Mouse (Mus musculus): ENCODE measurements around the gene Bnip3.

Bnip3 gene

DNA sequence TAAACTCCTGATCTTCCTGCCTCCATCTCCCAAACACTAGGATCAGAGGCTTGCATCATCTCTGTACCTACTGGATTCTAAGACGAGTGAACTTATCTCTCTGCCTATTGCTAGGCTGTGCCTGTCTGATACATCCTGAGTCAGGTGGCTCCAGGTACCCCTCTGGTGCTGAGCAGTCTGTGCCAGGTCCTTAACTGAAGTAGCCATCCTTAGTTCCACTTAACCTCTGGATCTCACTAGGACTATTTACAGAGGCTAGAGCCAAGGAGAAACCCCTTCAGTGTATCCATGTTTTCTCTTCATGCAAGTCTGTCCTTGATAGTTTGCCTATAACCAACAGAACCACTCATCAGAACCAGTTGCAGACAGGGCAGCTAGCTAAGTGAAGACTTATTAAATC is 2.9 kb downstream of the Bnip3 start:
- DNase-seq (ENCODE audit: low spot score in 2 of 2) = no peak

DNA sequence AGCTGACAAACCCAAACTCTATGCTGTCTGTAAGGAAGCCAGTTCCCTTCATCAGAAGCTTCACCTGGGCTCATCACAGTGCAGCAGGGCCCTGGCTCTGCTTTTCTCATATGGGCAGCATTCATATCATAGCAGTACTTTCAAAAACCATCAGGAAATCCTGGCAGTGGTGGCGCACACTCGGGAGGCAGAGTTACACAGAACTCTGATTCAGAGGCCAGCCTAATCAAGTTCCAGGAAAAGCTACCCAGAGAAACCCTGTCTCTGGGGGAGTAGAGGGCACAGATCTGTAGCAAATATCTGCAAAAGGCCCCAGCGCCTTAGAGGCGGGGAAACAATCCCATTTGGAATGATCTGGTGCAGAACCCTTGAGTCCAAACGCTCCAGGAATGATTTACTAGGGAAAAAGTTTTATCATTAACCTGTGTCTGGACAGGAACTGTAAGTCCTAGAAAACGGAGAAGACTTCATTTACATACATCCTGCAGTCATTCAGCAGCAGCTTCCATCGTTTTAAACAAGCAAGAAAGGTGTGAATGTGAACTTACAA is 5.4 kb downstream of the Bnip3 start:
- DNase-seq (ENCODE audit: low spot score in 2 of 2) = no peak

DNA sequence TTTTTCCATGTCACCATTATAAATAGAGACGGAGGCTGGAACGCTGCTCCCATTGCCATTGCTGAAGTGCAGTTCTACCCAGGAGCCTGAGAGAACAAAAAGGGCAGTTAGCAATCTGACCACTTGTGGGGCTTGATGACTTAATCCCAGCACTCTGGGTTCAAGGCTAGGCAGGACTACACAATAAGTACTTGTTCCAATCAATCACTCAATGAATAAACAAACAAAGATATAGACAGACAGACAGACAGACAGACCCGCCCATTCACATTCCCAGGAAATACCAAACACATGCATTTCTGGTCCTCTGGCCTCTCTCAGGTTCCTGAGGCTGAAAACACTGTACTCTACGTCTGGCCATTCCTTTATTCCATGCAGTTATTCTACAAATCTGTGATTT is 10.6 kb downstream of the Bnip3 start:
- no peak for DNase-seq (ENCODE audit: low spot score in 2 of 2)

DNA sequence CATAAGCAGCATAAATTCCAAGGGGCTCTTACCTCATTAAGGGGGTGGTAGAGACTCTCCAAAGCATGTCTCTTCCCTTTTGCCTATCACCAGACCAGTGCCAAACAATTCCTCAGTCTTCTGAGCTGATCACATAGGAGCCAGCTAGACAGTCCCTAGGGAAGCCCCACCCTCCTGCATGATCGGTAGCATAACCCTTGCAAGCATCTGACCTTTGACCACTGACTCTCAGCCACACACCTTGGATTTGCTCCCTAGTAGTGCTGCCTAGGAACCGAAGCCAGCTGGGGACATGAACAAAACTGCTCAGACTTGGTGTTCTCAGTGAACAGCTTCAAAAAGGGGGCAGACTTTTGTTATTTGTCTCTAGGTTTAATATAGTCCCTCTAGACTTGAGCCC is 11.2 kb downstream of the Bnip3 start:
- no peak for DNase-seq (ENCODE audit: low spot score in 2 of 2)

DNA sequence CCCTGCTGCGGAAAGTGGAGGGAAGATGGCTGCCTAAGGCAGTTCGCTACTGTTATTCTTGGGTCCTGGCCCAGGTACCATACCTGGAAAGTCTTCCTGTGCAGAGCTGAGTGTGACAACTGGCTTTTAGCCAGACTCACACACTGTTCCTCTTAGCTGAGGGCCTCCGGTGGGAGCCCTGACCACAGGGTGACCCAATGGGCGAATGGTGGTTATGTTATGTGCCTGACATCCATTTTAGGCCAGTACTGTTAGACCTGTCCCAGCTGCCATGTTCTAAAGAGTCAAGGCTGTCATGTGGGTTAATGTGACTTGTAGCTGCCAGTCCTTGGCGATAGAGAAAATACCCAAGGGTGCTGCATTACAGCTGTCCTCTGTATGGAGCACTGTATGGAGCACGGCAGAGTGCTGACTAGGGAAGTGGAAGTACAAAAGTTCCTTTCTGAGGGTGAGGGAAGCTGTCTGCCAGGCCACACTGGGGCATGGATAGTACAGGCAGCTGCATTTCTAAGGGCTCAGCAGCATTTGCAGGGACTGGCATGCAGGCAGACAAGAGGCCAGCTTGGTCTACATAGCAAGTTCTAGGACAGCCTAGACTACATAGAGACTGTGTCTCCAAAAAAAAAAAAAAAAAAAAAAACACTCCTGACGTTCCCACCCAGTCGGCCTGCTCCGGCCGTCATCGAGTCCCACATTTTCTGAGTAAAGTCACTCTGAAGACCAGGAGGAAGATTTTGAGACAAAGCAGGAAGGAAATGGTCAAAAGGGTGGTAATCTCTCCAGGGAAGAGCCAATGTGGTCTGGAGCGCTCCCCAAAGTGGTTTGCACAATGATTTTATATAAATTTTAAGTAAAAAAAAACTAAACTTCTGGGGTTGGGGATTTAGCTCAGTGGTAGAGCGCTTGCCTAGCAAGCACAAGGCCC is 23.7 kb downstream of the Bnip3 start:
- DNase-seq (ENCODE audit: low spot score in 2 of 2) = no peak

DNA sequence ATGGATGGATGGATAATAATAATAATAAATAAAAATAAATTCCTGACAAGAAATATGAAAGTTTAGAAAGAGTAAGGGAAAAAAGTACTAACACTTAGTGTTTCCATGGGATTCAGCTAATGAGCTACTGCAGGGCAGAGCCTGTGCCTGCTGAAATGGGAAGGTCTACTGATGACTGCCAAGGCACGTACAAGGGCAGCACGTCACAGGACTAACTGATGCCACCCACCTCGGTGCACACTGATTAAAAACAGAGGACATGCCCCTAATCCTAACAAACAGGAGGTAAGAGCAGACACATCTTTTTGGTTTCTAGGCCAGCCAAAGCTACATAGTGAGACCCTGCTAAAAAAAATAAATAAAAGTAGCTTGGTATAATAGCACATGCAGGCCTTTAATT is 25.6 kb downstream of the Bnip3 start:
- no peak for DNase-seq (ENCODE audit: low spot score in 2 of 2)

DNA sequence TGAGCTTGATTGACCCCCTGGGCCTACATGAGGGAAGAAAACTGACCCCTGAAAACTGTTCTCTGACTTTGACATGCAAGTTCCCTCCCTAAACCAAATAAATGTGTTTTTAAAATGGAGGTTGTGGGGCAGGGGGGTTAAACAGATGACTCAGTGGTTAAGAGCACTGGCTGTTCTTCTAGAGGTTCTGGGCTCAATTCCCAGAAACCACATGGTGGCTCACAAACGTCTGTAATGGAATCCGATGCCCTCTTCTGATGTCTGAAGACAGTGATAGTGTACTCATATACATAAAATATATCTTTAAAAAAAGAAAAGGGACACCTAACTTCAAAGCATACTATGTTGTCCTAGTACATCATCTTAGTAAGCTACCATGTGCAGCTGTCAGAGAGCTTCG is 34.3 kb downstream of the Bnip3 start:
- DNase-seq (ENCODE audit: low spot score in 2 of 2) = peak in 1 of 2 experiments; percentile 9

DNA sequence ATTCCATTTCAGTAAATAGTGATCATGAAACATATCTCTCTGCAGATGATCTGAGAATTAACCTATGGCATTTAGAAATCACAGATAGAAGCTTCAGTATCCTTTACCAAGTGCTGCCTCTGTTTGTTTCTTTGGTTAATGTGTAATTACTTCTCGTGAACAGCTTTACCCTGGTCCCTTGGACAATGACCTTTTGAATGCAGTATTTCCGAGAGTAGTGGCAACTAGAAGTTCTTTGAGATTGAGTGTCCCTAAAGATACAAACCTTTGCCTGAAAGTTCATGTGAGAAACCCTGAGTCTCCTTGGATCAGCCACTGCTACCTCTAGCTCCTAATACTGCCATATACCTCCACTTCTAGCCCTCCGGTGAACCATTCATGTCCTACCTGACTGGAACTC is 36.4 kb downstream of the Bnip3 start:
- DNase-seq (ENCODE audit: low spot score in 2 of 2) = no peak

DNA sequence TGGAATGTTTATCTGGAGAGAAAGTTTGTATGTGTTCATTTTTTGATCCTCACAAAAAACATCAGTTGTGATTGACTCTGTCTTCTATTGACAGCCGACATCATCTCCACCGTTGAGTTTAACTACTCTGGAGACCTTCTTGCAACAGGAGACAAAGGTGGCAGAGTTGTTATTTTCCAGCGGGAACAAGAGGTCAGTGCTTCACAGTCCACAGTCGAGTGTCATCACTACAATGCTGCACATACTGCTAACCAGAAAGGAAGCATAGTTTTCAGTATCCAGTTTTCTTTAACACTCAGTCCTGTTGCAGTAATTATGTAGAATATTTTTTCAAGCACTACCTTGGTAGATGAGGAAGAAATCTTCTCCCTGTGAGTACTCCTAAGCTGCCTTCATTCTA is 41.0 kb downstream of the Bnip3 start:
- no peak for DNase-seq (ENCODE audit: low spot score in 2 of 2)

DNA sequence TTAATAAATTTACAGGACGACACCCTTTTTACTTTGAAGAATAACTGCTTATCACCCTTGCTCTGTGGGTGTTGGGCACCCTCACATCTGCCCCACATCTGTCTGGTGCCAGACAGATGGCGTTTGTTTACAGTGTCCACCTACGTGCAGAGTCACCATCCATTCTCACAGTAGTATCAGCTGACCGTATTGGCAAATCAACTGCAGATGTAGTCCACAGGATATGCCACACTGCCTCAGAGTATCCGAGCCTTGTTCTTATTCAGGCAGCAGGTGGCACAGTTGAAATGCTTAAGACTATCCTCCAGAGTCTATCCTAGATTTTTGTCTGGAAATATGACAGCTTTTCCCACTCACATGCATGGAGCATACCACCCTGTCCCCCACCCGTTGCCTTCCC is 42.0 kb downstream of the Bnip3 start:
- no peak for DNase-seq (ENCODE audit: low spot score in 2 of 2)

DNA sequence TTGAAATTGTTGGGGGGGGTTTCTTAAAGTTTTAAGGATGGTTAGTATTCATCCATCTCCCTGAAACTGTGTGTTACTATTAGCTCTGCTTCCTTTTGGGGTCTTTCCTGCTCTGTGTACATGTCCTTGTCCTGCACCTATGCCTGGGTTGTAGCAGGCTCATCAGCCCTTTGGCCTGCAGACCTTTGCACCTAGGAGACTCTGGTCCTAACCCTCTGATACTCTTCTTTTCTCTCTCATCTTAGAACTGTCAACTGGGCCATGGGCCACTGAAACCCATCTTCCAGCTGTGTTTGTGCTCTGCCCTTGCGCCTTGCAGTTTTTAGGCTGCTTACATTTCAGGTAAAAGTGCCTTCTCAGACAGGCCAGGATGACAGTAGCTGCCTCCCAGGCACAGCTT is 44.5 kb downstream of the Bnip3 start:
- DNase-seq (ENCODE audit: low spot score in 2 of 2) = no peak

DNA sequence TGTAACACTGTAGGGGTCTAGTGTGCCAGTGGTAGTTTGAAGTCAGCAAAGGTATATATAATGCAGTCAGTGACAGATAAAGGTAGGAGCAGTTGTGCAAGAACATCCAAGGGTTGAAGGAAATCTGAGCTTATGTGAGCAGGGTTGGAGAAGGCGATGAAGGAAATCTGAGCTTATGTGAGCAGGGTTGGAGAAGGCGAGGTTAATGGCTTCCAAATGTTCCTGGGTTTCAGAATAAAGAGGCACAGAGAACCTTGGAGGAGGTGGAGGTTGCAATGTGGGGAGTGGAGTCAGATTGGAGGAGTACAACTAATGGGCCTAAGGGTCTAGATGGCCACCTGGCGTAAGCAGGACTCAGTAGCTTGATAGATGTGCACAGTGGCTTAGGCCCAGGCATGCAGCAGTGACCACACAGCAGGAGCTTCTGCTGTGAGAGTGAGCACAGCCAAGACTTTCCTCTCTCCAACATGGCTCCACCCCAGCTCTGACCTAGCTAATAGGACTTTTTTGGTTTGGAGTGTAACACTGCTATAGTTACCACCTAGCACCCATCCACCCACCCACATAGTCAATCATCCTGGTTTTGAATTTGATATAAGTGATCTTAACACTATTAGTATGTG is 45.3 kb downstream of the Bnip3 start:
- DNase-seq (ENCODE audit: low spot score in 2 of 2) = no peak

DNA sequence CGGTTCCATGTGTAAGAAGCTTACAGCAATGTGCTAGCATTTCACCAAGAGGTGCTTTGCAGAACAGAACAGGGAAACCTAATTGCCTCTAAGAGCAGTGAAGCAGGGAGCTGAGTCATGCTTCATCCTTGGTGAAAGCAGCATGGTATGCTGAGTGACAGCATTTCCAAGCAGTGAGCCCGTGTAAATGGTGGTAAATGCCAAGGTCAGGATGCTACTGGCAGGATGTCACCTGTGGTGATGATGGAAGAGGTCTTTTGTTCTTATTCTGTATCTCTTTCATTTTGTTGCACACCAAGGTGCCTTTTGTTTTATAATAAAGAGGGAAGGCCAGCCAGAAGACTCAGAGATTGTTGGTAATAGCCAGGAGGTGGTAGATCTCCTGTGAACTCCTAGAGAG is 52.6 kb downstream of the Bnip3 start:
- no peak for DNase-seq (ENCODE audit: low spot score in 2 of 2)

DNA sequence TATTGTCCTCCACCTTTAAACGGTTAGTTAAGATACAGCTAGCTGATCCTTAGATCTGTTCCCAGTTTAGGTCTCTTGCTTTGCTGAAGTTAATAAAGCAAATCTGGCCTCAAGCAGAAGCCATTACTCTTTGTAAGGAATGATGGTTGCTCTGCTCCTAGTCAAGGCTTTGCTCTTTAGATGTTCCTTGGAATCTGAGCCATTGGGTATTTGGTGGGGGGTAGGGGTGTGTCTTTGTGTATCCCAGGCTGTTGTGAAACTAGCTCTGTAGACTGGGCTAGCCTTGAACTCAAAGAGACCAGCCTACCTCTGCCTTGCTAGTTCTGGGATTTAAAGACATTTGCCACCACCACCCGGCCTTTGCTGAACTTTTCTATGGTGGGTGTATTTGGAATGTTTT is 55.1 kb downstream of the Bnip3 start:
- no peak for DNase-seq (ENCODE audit: low spot score in 2 of 2)

DNA sequence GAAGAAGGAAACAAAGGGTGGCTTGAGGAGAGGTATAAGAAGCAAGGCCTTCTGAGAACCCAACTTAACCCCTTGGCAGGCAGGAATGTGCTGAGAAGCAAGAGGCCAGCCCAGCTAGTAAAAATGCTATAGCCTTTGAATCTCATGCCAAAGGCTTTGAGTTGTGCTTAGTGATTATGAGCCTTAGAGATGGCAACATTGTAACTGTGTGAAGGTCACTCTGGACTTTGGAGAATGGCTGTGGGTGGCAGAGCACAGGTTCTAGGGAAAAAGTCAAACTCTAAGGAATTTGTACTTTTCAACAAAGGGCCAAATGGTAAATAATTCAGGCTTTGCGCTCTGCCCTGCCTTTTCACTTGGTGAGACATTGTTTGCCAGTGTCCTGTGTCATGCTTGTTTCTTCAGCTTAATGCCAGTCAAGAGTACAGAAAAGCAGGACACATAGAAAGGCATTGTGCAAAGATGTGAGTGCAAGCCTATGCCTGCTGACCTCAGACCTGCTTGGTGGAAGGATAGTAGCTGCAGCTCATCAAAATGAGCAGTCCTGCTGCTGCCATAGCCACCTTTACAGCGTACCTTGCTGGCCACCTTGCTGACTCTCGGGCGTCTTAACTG is 55.8 kb downstream of the Bnip3 start:
- DNase-seq (ENCODE audit: low spot score in 2 of 2) = no peak

DNA sequence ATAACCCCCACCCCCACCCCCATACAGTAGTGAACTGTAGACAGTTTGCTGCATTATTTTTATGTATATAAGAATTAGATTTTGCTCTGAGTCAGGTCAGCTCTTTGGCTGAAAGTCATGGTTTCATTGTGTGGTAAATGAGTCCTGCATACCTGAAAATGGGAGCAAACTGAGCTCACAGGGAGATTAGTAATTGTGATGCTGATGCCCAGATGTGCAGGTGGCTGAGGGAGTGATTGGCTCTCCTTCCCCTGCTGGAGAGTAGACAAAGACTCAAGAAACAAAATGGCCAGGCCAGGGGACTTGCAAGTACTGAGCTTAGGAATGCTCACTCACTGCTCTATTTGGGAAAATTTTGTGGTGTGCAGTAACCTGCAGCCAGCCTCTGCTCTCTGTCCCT is 59.2 kb downstream of the Bnip3 start:
- no peak for DNase-seq (ENCODE audit: low spot score in 2 of 2)

DNA sequence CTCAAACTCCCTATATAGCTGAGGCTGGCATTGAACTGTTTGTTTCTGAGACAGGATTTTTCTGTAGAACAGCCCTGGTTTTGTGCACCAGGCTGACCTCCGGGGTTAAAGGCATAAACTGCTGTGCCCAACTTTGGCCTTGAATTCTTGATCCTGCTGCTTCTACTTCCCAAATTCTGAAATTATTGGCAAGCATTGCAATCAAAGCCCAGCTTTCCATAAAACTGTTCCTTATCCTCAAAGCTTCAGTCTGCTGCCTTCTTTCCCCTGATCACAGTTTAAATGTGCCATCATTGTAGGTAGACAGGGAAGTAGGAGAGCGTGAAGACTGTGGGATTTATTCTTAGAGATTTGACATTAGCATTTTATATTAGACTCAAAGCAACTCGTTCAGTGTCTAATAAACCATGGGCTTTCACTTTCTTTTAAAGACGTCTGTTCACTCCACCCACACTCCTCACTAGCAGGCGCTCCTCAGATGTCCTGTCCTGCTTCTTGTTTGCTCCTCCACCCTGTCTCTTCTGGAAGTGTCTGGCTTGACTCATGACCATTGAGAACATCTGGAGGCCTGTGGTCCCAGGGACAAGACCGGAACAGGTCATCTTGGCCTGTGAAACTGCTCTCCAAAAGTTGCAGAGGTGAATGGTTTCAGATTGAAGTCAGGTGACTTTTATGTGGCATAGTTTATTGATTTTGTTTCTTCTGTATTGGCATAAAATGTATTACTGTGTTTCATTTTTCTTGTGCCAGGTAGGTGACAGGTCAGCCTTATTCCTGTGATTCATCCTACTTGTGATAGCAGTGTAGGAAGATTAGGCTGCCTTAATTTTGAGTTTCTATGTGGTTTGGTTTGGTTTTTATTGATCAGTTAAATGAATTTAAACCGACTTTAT is 61.0 kb downstream of the Bnip3 start:
- DNase-seq (ENCODE audit: low spot score in 2 of 2) = no peak

DNA sequence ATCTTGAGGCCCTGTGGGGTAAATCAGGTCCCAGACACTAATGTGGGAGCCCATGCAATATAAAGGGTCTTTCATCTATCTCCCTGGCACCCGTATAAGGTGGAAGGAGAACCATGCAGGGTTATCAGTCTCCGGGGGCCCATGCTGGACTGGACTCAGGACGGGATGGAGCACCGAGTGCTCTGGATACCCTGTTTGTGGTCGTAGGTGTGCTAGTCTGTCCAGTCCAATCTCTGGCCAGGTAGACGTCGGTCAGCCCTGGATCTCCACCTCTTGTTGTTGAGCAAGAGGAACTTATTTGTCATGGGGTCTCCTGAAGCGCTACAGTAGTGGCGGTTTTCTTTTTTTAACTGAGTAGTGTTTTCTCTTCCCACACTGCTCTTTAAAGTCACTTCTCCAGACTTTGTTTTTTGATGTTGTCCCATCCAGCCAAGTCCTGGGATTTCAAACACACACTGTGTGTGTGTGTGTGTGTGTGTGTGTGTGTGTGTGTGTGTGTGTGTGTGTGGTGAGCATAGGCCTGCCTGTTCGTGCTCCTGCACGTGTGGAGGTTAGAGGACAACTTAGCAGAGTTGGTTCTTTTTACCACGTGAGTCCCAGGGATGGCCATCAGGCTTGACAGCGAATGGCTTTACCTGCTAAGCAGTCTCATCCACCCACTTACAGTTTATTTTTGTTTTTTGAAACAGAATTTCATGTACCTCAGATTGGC is 61.8 kb downstream of the Bnip3 start:
- DNase-seq (ENCODE audit: low spot score in 2 of 2) = no peak

DNA sequence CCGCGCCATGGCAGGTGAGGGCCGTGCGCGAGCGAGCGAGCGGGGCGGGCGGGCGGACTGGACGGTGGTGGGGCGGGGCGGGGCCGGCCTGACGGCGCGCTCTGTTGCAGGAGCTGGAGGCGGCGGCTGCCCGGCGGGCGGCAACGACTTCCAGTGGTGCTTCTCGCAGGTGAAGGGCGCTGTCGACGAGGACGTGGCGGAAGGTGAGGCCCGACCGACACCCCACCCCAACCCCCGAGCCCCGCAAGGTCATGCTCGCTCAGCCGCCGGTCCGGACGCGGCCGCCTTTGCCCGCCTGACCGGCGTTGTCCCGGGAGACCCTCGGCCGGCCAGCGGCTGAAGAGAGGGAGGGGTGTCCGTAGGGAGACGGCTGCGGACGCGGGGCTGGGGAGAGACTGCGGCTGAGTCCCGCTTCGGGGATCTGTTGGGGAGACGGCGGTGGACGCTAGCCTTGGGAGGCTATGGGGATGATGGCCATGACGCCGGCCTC is 62.8 kb downstream of the Bnip3 start:
- peak; percentile 61 to 66 for DNase-seq (ENCODE audit: low spot score in 2 of 2)

DNA sequence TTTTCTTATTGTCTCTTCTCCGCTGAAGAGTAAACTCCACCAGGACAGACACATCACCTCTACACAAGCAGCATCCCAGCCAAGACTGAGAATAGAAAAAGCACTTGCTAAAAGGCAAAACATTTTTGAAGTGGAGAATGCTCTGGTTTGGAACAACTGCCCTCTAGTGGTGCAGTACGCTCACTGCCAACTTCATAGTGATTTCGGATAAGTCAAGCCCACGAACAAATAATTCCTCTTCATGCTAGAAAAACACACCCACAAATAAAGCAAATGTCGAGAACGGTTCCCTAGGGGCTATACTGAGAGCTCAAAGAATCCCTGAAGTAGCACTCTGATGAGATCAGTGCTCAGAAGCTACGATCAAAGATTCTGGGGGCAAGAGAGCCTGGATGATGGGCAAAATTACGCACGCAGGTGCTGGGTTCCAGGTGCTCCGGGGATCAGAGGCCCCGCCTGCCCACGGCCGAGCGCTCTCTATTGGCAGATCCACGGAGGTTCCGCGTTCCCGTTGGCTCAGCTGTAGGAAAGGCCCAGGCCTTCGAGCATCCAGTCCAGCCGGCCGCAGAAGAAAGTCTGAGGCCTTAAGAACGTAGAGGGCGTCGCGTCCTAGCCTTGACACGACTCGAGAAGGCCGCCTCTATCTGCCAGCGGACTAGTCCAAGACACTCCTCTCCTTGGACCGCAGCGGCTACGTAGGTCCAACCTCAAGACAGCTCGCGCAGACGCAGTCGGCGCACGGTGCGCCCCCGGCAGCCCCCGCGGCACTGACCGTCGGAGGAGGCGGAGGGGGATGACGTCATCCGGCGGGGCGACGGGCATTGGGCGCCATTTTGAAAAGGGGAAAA is 63.6 kb downstream of the Bnip3 start, which contains the start of the genes Ppp2r2d and Mapk1ip1:
Gene Ppp2r2d, plus strand, starts transcription at position 536 of the 848 bp plus-strand sequence.
Gene Mapk1ip1, minus strand, starts transcription at position 730 of the 848 bp plus-strand sequence.
- DNase-seq (ENCODE audit: low spot score in 2 of 2) = peak; percentile 97 to 98

Measured in right cerebral cortex, postnatal 10 days (tissue).